Mouse (Mus musculus): ENCODE data around the gene Nek7.

- TF ChIP-seq CTCF (IDR thresholded peaks at IDR 0.05; ENCODE audit: borderline replicate concordance, control insufficient read depth, extremely low read depth, insufficient read depth, low read length, poor library complexity) (no peak), POLR2A (IDR thresholded peaks at IDR 0.05; ENCODE audit: control insufficient read depth, extremely low read depth, insufficient read depth, low read length, poor library complexity) (no peak)
Measured at GRCm38 (mm10) chr1:138480694-138481093, 139.2 kb downstream of the Nek7 start.

Measured in thymus, adult 2 months (tissue).